ENCODE assay signal across 25 mouse cellular contexts in the genomic region with DNA sequence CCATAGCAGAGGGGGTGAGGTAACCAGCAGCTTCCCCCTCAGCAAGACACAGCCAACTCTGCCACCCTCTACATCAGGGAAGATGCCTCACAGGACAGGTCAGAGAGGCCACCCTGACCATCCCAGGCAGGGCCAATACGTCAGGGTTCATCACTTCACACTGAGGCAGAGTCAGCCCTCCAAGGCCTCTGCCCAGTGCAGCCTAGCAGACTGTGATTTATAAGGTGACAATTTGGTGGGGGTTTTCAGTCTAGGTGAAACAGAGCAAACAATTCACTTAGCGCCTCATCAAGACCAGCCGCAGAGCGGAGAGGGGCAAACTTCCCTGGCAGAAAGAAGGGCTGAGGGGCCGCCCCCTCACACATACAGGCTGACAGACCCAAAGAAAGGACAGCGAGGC. TPM values are rescaled to one million over a fixed set of nuclear protein-coding genes. Genes with fewer than 3 reads are reported as not detected.
DNase-seq lines count a peak whose midpoint lies in the region; ATAC-seq lines count a peak whose summit lies in the region.
"Had no signal": no experiment of that assay in that cellular context is flagged by ENCODE, and none has a peak within 500 bp of the region (broad histone marks: within the 10 kb centered on the region; RNA-seq: fewer than 3 reads in every experiment).

No protein-coding gene starts in this region.

- DNase-seq in heart, postnatal 36 days = no peak
- DNase-seq in limb, embryonic 11.5 days (ENCODE audit: low spot score) = no peak
- no peak for DNase-seq in limb, embryonic 10.5 days (ENCODE audit: low spot score)
- DNase-seq in lung, postnatal 25 days (ENCODE audit: low spot score) = peak; percentile 44
- DNase-seq in urinary bladder, adult 2 months (ENCODE audit: low spot score) = no peak
- no peak for DNase-seq in cerebellum, postnatal 10 days
- DNase-seq: adrenal gland, postnatal 36 days; cerebellum, adult 9-10 months; forebrain, postnatal 0 days; gastrocnemius, postnatal 25 days; heart, adult 2 months; heart, postnatal 14 days; liver; liver, postnatal 0 days; right cerebral cortex, postnatal 4 days; thymus, adult 18-20 months; thymus, postnatal 4 days had no signal

- no peak for ATAC-seq in heart, embryonic 14.5 days (ENCODE audit: insufficient number of reproducible peaks, insufficient read depth, low FRiP score, low read depth)
- no peak for ATAC-seq in limb, embryonic 11.5 days (ENCODE audit: insufficient number of reproducible peaks, low FRiP score, low TSS enrichment, low read depth)
- ATAC-seq in lung, embryonic 15.5 days (ENCODE audit: borderline replicate concordance, extremely low read depth, low FRiP score, low TSS enrichment) = peak; percentile 79
- ATAC-seq: forebrain, postnatal 0 days; intestine, postnatal 0 days; liver, postnatal 0 days; midbrain, embryonic 15.5 days had no signal

- intact Hi-C loops in heart, postnatal 36 days (cut with DNase I) = no loop called here

- H3K9ac ChIP-seq in heart, embryonic 14.5 days (ENCODE audit: low read length) = peak overlapping the region; percentile 34; the same call in 1 of the 2 replicates
- H3K9ac ChIP-seq in limb, embryonic 11.5 days (ENCODE audit: low read length) = 0 out of 2 replicates have a peak overlapping the region, but pooled peaks have one; percentile 0
- H3K9ac ChIP-seq in lung, embryonic 15.5 days = no peak overlapping the region
- H3K9ac ChIP-seq: embryonic facial prominence, embryonic 12.5 days; forebrain, postnatal 0 days; hindbrain, embryonic 12.5 days; liver, postnatal 0 days; midbrain, embryonic 15.5 days; neural tube, embryonic 13.5 days; stomach, embryonic 15.5 days had no signal

- 77% methylated on average over 6 of the region's 6 CpGs for WGBS in heart, embryonic 14.5 days
- WGBS in limb, embryonic 11.5 days = 34% methylated on average over 6 of the region's 6 CpGs
- WGBS in limb, embryonic 10.5 days = 27% methylated on average over 6 of the region's 6 CpGs
- 38% methylated on average over 6 of the region's 6 CpGs for WGBS in lung, embryonic 15.5 days

- no peaks in the 10 kb centered on the region; a peak in 1 of 4 replicates for H3K4me1 ChIP-seq in heart, embryonic 14.5 days (ENCODE audit: control insufficient read depth in 2 of 2, insufficient read depth in 2 of 2, low read length in 2 of 2)
- no peaks in the 10 kb centered on the region for H3K4me1 ChIP-seq in limb, embryonic 11.5 days (ENCODE audit: control insufficient read depth, insufficient read depth, low read length)
- peaks cover 24% of the 10 kb centered on the region for H3K4me1 ChIP-seq in limb, embryonic 10.5 days
- H3K4me1 ChIP-seq in lung, embryonic 15.5 days = peaks cover 70% of the 10 kb centered on the region
- H3K4me1 ChIP-seq: embryonic facial prominence, embryonic 12.5 days; hindbrain, embryonic 12.5 days; midbrain, embryonic 15.5 days; neural tube, embryonic 13.5 days had no signal

- no peak overlapping the region for H3K27ac ChIP-seq in heart, embryonic 14.5 days (replicated peaks in 1 of 2; ENCODE audit: control insufficient read depth in 1 of 2, insufficient read depth in 1 of 2, low read depth in 2 of 2, low read length in 2 of 2)
- H3K27ac ChIP-seq in limb, embryonic 11.5 days (replicated peaks; ENCODE audit: low read depth, low read length) = no peak overlapping the region
- H3K27ac ChIP-seq in limb, embryonic 10.5 days = no peak overlapping the region
- H3K27ac ChIP-seq in lung, embryonic 15.5 days = peak overlapping the region; percentile 55
- H3K27ac ChIP-seq: embryonic facial prominence, embryonic 12.5 days; heart, adult 2 months; hindbrain, embryonic 12.5 days; midbrain, embryonic 15.5 days; neural tube, embryonic 13.5 days; stomach, embryonic 15.5 days had no signal

- H3K4me2 ChIP-seq in heart, embryonic 14.5 days (ENCODE audit: low read length) = no peak overlapping the region
- no peak overlapping the region for H3K4me2 ChIP-seq in limb, embryonic 11.5 days (ENCODE audit: low read depth, severe bottlenecking)
- no peak overlapping the region for H3K4me2 ChIP-seq in lung, embryonic 15.5 days
- H3K4me2 ChIP-seq: embryonic facial prominence, embryonic 12.5 days; hindbrain, embryonic 12.5 days; midbrain, embryonic 15.5 days; neural tube, embryonic 13.5 days; stomach, embryonic 15.5 days had no signal

- H3K4me3 ChIP-seq in heart, embryonic 14.5 days (ENCODE audit: control insufficient read depth in 1 of 2, insufficient read depth in 1 of 2, low read depth in 1 of 2, low read length in 2 of 2) = no peak overlapping the region
- H3K4me3 ChIP-seq in limb, embryonic 11.5 days (ENCODE audit: low read depth, low read length) = no peak overlapping the region
- H3K4me3 ChIP-seq in limb, embryonic 10.5 days = no peak overlapping the region
- no peak overlapping the region for H3K4me3 ChIP-seq in lung, embryonic 15.5 days
- H3K4me3 ChIP-seq: embryonic facial prominence, embryonic 12.5 days; heart, adult 2 months; hindbrain, embryonic 12.5 days; midbrain, embryonic 15.5 days; neural tube, embryonic 13.5 days; stomach, embryonic 15.5 days had no signal

- H3K27me3 ChIP-seq in heart, embryonic 14.5 days (ENCODE audit: control insufficient read depth, insufficient read depth, low read length) = no peaks in the 10 kb centered on the region
- H3K27me3 ChIP-seq in limb, embryonic 11.5 days (ENCODE audit: control insufficient read depth, insufficient read depth, low read length) = no peaks in the 10 kb centered on the region
- no peaks in the 10 kb centered on the region for H3K27me3 ChIP-seq in limb, embryonic 10.5 days (ENCODE audit: low read depth, poor library complexity, severe bottlenecking)
- no peaks in the 10 kb centered on the region for H3K27me3 ChIP-seq in lung, embryonic 15.5 days
- H3K27me3 ChIP-seq: embryonic facial prominence, embryonic 12.5 days; hindbrain, embryonic 12.5 days; midbrain, embryonic 15.5 days; neural tube, embryonic 13.5 days; stomach, embryonic 15.5 days had no signal

- H3K36me3 ChIP-seq in heart, embryonic 14.5 days (ENCODE audit: control insufficient read depth, insufficient read depth, low read length) = peaks cover 78% of the 10 kb centered on the region
- peaks cover 15% of the 10 kb centered on the region; the same call in 1 of the 2 replicates for H3K36me3 ChIP-seq in limb, embryonic 11.5 days (ENCODE audit: control insufficient read depth, insufficient read depth, low read length)
- peaks cover 89% of the 10 kb centered on the region for H3K36me3 ChIP-seq in limb, embryonic 10.5 days
- H3K36me3 ChIP-seq in lung, embryonic 15.5 days = peaks cover 32% of the 10 kb centered on the region

- peaks cover under 1% of the 10 kb centered on the region; the same call in 1 of the 2 replicates for H3K9me3 ChIP-seq in heart, embryonic 14.5 days (ENCODE audit: control insufficient read depth, low read length)
- H3K9me3 ChIP-seq in limb, embryonic 11.5 days (ENCODE audit: control insufficient read depth, low read length) = no peaks in the 10 kb centered on the region
- no peaks in the 10 kb centered on the region for H3K9me3 ChIP-seq in limb, embryonic 10.5 days (replicated peaks)
- H3K9me3 ChIP-seq in lung, embryonic 15.5 days = no peaks in the 10 kb centered on the region
- H3K9me3 ChIP-seq: embryonic facial prominence, embryonic 12.5 days; hindbrain, embryonic 12.5 days; midbrain, embryonic 15.5 days; neural tube, embryonic 13.5 days; stomach, embryonic 15.5 days had no signal

RNA-seq across cellular contexts. Expression of gene Fam207a, which starts 17.3 kb away (rescaled TPM):
- polyA plus RNA-seq in heart, embryonic 14.5 days (2014; fragmentation: Nextera tagmentation; extraction: Ambion mirVana) = 23.0 TPM in 2 replicates
- total RNA-seq in heart, postnatal 36 days (2021) = 10 to 100 TPM in 1 of 2 experiments, 1 to 10 TPM in 1; 9.8 to 10.5 TPM
- 43.4 and 43.8 TPM in 2 replicates for polyA plus RNA-seq in limb, embryonic 11.5 days (2014; fragmentation: Nextera tagmentation; extraction: Ambion mirVana)
- polyA plus RNA-seq in limb, embryonic 10.5 days (2016; fragmentation: Nextera tagmentation; extraction: Ambion mirVana) = 51.0 and 51.8 TPM in 2 replicates
- polyA plus RNA-seq in lung, embryonic 15.5 days (2015; fragmentation: Nextera tagmentation; extraction: Ambion mirVana) = 35.1 and 38.0 TPM in 2 replicates
- polyA plus RNA-seq in urinary bladder, adult 2 months (2012; rRNA removed) = 55.5 and 59.5 TPM in 2 replicates

RNA-seq across cellular contexts. Expression of gene Itgb2, which starts 31.8 kb away (rescaled TPM):
- polyA plus RNA-seq in heart, embryonic 14.5 days (2014; fragmentation: Nextera tagmentation; extraction: Ambion mirVana) = 1.5 and 2.4 TPM in 2 replicates
- 1 to 10 TPM; 7.1 to 9.2 TPM for total RNA-seq in heart, postnatal 36 days (2021)
- polyA plus RNA-seq in limb, embryonic 11.5 days (2014; fragmentation: Nextera tagmentation; extraction: Ambion mirVana) = 0.64 and 0.68 TPM in 2 replicates
- 0.75 and 0.85 TPM in 2 replicates for polyA plus RNA-seq in limb, embryonic 10.5 days (2016; fragmentation: Nextera tagmentation; extraction: Ambion mirVana)
- 3.7 and 5.3 TPM in 2 replicates for polyA plus RNA-seq in lung, embryonic 15.5 days (2015; fragmentation: Nextera tagmentation; extraction: Ambion mirVana)
- 16.7 and 19.2 TPM in 2 replicates for polyA plus RNA-seq in urinary bladder, adult 2 months (2012; rRNA removed)
